Mouse (Mus musculus): ENCODE results near the gene Mchr1.

DNA sequence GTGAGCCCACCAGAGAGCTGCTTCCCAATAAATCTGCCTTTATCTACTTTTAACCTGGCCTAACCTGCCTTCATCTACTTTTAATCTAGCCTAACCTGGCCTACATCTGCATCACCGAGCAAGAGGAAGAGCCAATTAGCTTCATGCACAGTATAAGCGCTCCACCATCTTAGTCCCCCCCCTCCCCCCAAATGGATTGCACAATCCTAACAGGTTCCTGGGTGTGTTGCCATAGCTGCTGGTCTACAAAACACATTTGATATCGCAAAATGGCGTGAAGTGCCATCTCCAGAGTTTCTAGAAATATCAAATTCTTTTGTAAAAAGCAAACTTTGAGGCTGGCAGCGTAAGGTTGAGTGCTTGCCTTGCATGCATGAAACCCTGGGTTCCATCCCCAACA, 24.0 kb downstream of the Mchr1 start:
- TF ChIP-seq POLR2A (IDR thresholded peaks at IDR 0.05; ENCODE audit: control insufficient read depth, extremely low read depth, insufficient read depth, low read length, poor library complexity) = no peak
- TF ChIP-seq CTCF (IDR thresholded peaks at IDR 0.05; ENCODE audit: borderline replicate concordance, control insufficient read depth, extremely low read depth, insufficient read depth, low read length, poor library complexity) = no peak

Data from thymus, adult 2 months (tissue).